ENCODE assay signal across 9 mouse cellular contexts in the genomic region with DNA sequence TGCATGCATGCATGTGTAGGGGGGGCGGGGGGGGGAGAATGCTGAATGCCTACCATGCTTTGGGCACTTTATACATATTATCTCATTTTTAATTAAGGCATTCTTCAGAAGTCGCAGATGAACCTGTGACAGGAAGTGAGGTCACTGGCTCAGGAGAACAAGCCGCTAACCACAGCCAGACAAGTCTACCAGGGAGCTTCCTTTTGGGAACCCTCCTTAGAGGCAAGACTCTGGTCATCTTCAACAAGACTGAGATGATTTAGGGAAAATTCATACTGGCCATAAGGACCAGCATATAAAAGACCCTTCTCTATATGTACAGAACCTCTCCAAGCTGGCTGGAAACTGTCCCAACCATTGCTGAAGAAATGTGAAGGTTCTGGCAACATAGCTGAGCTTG.
DNase-seq lines count a peak whose midpoint lies in the region; ATAC-seq lines count a peak whose summit lies in the region.
"Had no signal": no experiment of that assay in that cellular context is flagged by ENCODE, and none has a peak within 500 bp of the region (broad histone marks: within the 10 kb centered on the region; RNA-seq: fewer than 3 reads in every experiment).

No protein-coding gene starts in this region.

- H3K4me3 ChIP-seq in kidney, embryonic 15.5 days (replicated peaks), result no peak overlapping the region
- no peak overlapping the region for H3K4me3 ChIP-seq in limb, embryonic 13.5 days

- 0 out of 2 replicates have a peak overlapping the region, but pooled peaks have one; percentile 65 for H3K4me2 ChIP-seq in kidney, embryonic 15.5 days
- peak overlapping the region; percentile 70; the same call in 1 of the 2 replicates for H3K4me2 ChIP-seq in limb, embryonic 13.5 days (replicated peaks)

- H3K27ac ChIP-seq in kidney, embryonic 15.5 days, result peak overlapping the region; percentile 88
- H3K27ac ChIP-seq in limb, embryonic 13.5 days, result peak overlapping the region; percentile 83; the same call in 1 of the 2 replicates

- H3K4me1 ChIP-seq in kidney, embryonic 15.5 days, result peaks cover 71% of the 10 kb centered on the region
- peaks cover 61% of the 10 kb centered on the region for H3K4me1 ChIP-seq in limb, embryonic 13.5 days

- H3K36me3 ChIP-seq in kidney, embryonic 15.5 days, result no peaks in the 10 kb centered on the region
- no peaks in the 10 kb centered on the region for H3K36me3 ChIP-seq in limb, embryonic 13.5 days

- DNase-seq in kidney, adult 11 months, result no peak
- DNase-seq in B cell, adult 2 months, result peak; percentile 71 to 72
- DNase-seq in cerebellum, postnatal 14 days, result no peak
- DNase-seq in frontal cortex, adult 2 months (ENCODE audit: extremely low spot score in 1 of 2, low spot score in 1 of 2), result no peak
- DNase-seq: cerebellum, postnatal 10 days had no signal

- WGBS in kidney, embryonic 15.5 days, result 69% methylated on average over 3 of the region's 3 CpGs
- 58% methylated on average over 3 of the region's 3 CpGs for WGBS in limb, embryonic 13.5 days

- no peaks in the 10 kb centered on the region for H3K27me3 ChIP-seq in kidney, embryonic 15.5 days
- H3K27me3 ChIP-seq in limb, embryonic 13.5 days, result no peaks in the 10 kb centered on the region

- H3K9me3 ChIP-seq in kidney, embryonic 15.5 days (replicated peaks), result no peaks in the 10 kb centered on the region
- no peaks in the 10 kb centered on the region for H3K9me3 ChIP-seq in limb, embryonic 13.5 days

- H3K9ac ChIP-seq in kidney, embryonic 15.5 days, result no peak overlapping the region
- no peak overlapping the region for H3K9ac ChIP-seq in limb, embryonic 13.5 days

- no peak for ATAC-seq in kidney, embryonic 15.5 days (replicated peaks; ENCODE audit: low FRiP score)
- peak; percentile 30 for ATAC-seq in activated CD4-positive, CD25-positive, alpha-beta regulatory T cell, adult 4 months
- no peak for ATAC-seq in limb, embryonic 13.5 days (ENCODE audit: low FRiP score, low read depth)
- ATAC-seq in megakaryocyte progenitor cell, adult 5-6 weeks (replicated peaks; ENCODE audit: poor library complexity), result no peak

Comparison
In these comparisons a context has a peak if more than half of its experiments do, and no peak if none do; other contexts are left out.
1. DNase-seq: peak in B cell, adult 2 months (2 of 2); none in kidney, adult 11 months (single experiment), cerebellum, postnatal 14 days (0 of 2) and frontal cortex, adult 2 months (0 of 2).